ENCODE assay signal across 9 mouse cellular contexts in the genomic region with DNA sequence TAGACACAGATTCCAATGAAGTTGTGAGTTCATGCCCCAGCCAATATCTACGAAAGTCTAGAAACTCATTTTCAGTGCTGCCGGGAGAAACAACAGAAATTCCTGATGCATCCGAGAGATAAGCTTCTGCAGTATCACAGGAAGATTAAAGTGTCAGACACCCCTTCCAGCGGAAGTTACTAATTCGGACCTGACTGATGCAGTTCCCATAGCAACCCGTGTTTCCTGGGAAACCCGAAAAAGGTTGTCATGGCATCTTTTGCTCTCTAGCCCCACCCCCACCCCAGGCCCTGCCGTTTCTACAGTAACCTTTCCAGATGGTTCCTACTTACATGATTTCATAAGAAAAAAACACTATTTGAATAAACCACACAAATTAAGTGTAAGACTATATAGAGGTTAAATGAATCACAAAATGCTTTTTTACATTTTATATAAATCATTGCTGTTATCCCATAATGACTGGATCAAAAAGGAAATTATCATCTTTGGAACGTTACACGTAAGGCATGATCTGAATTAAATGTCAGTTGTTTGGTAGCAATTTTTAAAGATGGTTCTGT. TPM values are rescaled to one million over a fixed set of nuclear protein-coding genes. Genes with fewer than 3 reads are reported as not detected.
DNase-seq lines count a peak whose midpoint lies in the region; ATAC-seq lines count a peak whose summit lies in the region.
"Had no signal": no experiment of that assay in that cellular context is flagged by ENCODE, and none has a peak within 500 bp of the region (broad histone marks: within the 10 kb centered on the region; RNA-seq: fewer than 3 reads in every experiment).

No protein-coding gene starts in this region.

- peak; percentile 89 for DNase-seq in CD4-positive helper T cell, adult 2 months (ENCODE audit: low read depth, low spot score)
- DNase-seq in T-cell, adult 2 months (ENCODE audit: low spot score), result peak; percentile 63
- peak; percentile 73 to 84 for DNase-seq in frontal cortex, adult 2 months (ENCODE audit: extremely low spot score in 1 of 2, low spot score in 1 of 2)
- DNase-seq in left cerebral cortex, postnatal 36 days (ENCODE audit: low spot score in 2 of 2), result peak; percentile 46 to 48
- DNase-seq in ovary, postnatal 36 days (ENCODE audit: low spot score), result no peak
- no peak for DNase-seq in c-Kit-positive CD71-positive TER-119-positive erythroid progenitor cells, embryonic 14.5 days (ENCODE audit: low spot score)
- DNase-seq in heart, postnatal 4 days, result no peak

- intact Hi-C loops in left cerebral cortex, postnatal 36 days (cut with DNase I), result loop anchor here (5.0 kb wide), 2 partner anchors 81 to 96 kb away; no protein-coding TSS in a partner anchor

- H3K4me1 ChIP-seq in neural tube, embryonic 15.5 days, result peaks cover 48% of the 10 kb centered on the region

- H3K27me3 ChIP-seq in neural tube, embryonic 15.5 days (replicated peaks), result no peaks in the 10 kb centered on the region

- 0 out of 2 replicates have a peak, but pooled peaks cover under 1% of the 10 kb centered on the region for H3K36me3 ChIP-seq in neural tube, embryonic 15.5 days
- H3K36me3 ChIP-seq: embryonic facial prominence, embryonic 13.5 days had no signal

- WGBS in neural tube, embryonic 15.5 days, result 24% methylated on average over 10 of the region's 10 CpGs

- H3K4me3 ChIP-seq in neural tube, embryonic 15.5 days (replicated peaks), result peak overlapping the region; percentile 69
- H3K4me3 ChIP-seq: embryonic facial prominence, embryonic 13.5 days had no signal

- H3K9me3 ChIP-seq in neural tube, embryonic 15.5 days (replicated peaks), result no peaks in the 10 kb centered on the region
- H3K9me3 ChIP-seq: embryonic facial prominence, embryonic 13.5 days had no signal

- no peak for ATAC-seq in neural tube, embryonic 15.5 days (ENCODE audit: low FRiP score)

- no peak overlapping the region for H3K27ac ChIP-seq in neural tube, embryonic 15.5 days (replicated peaks)
- H3K27ac ChIP-seq: embryonic facial prominence, embryonic 13.5 days had no signal

- peak overlapping the region; percentile 86 for H3K4me2 ChIP-seq in neural tube, embryonic 15.5 days
- H3K4me2 ChIP-seq: embryonic facial prominence, embryonic 13.5 days had no signal

- no peak overlapping the region for H3K9ac ChIP-seq in neural tube, embryonic 15.5 days (replicated peaks)
- H3K9ac ChIP-seq: embryonic facial prominence, embryonic 13.5 days had no signal

RNA-seq across cellular contexts. Expression of a gene that starts 2.8 kb away (rescaled TPM):
- polyA plus RNA-seq in frontal cortex, adult 2 months (2012; rRNA removed), result 6.3 and 7.3 TPM in 2 replicates
- total RNA-seq in left cerebral cortex, postnatal 36 days (2021), result 10 to 100 TPM; 30.7 to 31.1 TPM
- 7.9 and 9.2 TPM in 2 replicates for polyA plus RNA-seq in neural tube, embryonic 15.5 days (2015; fragmentation: Nextera tagmentation; extraction: Ambion mirVana)
- under 1 TPM; 0.50 to 0.69 TPM for total RNA-seq in heart, postnatal 4 days (2021)

Comparison
In these comparisons a context has a peak if more than half of its experiments do, and no peak if none do; other contexts are left out.
1. DNase-seq: peak in CD4-positive helper T cell, adult 2 months (single experiment), T-cell, adult 2 months (single experiment), frontal cortex, adult 2 months (2 of 2) and left cerebral cortex, postnatal 36 days (2 of 2); none in ovary, postnatal 36 days (single experiment), c-Kit-positive CD71-positive TER-119-positive erythroid progenitor cells, embryonic 14.5 days (single experiment) and heart, postnatal 4 days (single experiment).
2. RNA of a gene that starts 2.8 kb away (total RNA-seq): 30.7 to 31.1 TPM in left cerebral cortex, postnatal 36 days; 0.50 to 0.69 TPM in heart, postnatal 4 days; every median in the first group is over 10 times any median in the second.